Mouse (Mus musculus) intestine, embryonic 16.5 days (tissue): ENCODE data around the gene Tnni3k. TPM values are rescaled to one million over a fixed set of nuclear protein-coding genes. Genes with fewer than 3 reads are reported as not detected.

Source experiments
- ATAC-seq: fragments of 200-750 bp; cut with Nextera tagmentation; 2 replicates; pipeline ENCODE4 v1.8.0; 2017; ENCODE audit warnings: moderate TSS enrichment, moderate library complexity
- H3K27ac ChIP-seq: fragments of 300-500 bp; sonication (generic); 2 replicates; pipeline ENCODE4 v1.5.1; 2014; ENCODE audit warnings: mild to moderate bottlenecking, low read length
- H3K27me3 ChIP-seq: fragments of 300-500 bp; sonication (generic); replicated peaks from 2 replicates; pipeline ENCODE4 v1.6.1; 2014; ENCODE audit warnings: low read length, control low read depth, mixed read lengths; ENCODE audit not compliant: control insufficient read depth, insufficient read depth
- H3K36me3 ChIP-seq: fragments of 300-500 bp; sonication (generic); 2 replicates; pipeline ENCODE4 v1.6.1; 2014; ENCODE audit warnings: low read length, control low read depth; ENCODE audit not compliant: control insufficient read depth, insufficient read depth
- H3K4me1 ChIP-seq: fragments of 300-500 bp; sonication (generic); 2 replicates; pipeline ENCODE4 v1.6.1; 2014; ENCODE audit warnings: low read length, control low read depth, mixed read lengths; ENCODE audit not compliant: control insufficient read depth, insufficient read depth
- H3K4me2 ChIP-seq: fragments of 300-500 bp; sonication (generic); 2 replicates; pipeline ENCODE4 v1.6.1; 2014; ENCODE audit warnings: low read depth, low read length, control low read depth
- H3K4me3 ChIP-seq: fragments of 300-500 bp; sonication (generic); 2 replicates; pipeline ENCODE4 v1.5.1; 2014; ENCODE audit warnings: mild to moderate bottlenecking, low read length
- H3K9ac ChIP-seq: fragments of 300-500 bp; sonication (generic); 2 replicates; pipeline ENCODE4 v1.6.1; 2014; ENCODE audit warnings: low read depth, low read length
- H3K9me3 ChIP-seq: fragments of 300-500 bp; sonication (generic); 2 replicates; pipeline ENCODE4 v1.6.1; 2016; ENCODE audit warnings: low read length, control low read depth; ENCODE audit not compliant: control insufficient read depth
- WGBS: fragments of 180-500 bp; shearing (Covaris S2); extraction: QIAGEN DNeasy Blood & Tissue Kit; methylation state at CpG from one replicate; pipeline ENCODE4 v1.1.7; 2014; 5-methylcytosine and 5-hydroxymethylcytosine counted together
- polyA plus RNA-seq: library from polyadenylated mRNA; unstranded; fragments of >200 nt; fragmentation: Nextera tagmentation; extraction: Ambion mirVana; gene quantifications from 2 replicates; pipeline ENCODE4 v1.2.1, GENCODE M21; 2015

Gene Tnni3k
- polyA plus RNA-seq, 1 experiment from 2014 or later: not detected

- Histone ChIP-seq H3K36me3 (no peaks in the 10 kb centered on the region), H3K4me3 (no peak overlapping the region), H3K27me3 (no peaks in the 10 kb centered on the region), H3K27ac (no peak overlapping the region), H3K4me1 (no peaks in the 10 kb centered on the region), H3K9ac (no peak overlapping the region), H3K4me2 (no peak overlapping the region), H3K9me3 (no peaks in the 10 kb centered on the region)
- no peak for ATAC-seq
- 84% methylated on average over 3 of the region's 3 CpGs for WGBS
Observed at GRCm38 (mm10) chr3:154893225-154893624, 162.0 kb downstream of the Tnni3k start.

- H3K4me3 ChIP-seq: no peak overlapping the region
- H3K9ac ChIP-seq: no peak overlapping the region
- H3K27me3 ChIP-seq: no peaks in the 10 kb centered on the region
- H3K4me2 ChIP-seq: no peak overlapping the region
- H3K4me1 ChIP-seq: 0 out of 2 replicates have a peak, but pooled peaks cover 7% of the 10 kb centered on the region
- 17% methylated on average over 5 of the region's 5 CpGs for WGBS
- no peaks in the 10 kb centered on the region for H3K36me3 ChIP-seq
- no peak overlapping the region for H3K27ac ChIP-seq
- ATAC-seq: peak; percentile 68
- H3K9me3 ChIP-seq: no peaks in the 10 kb centered on the region
Observed at GRCm38 (mm10) chr3:154885452-154885851, 169.8 kb downstream of the Tnni3k start.

GRCm38 (mm10) chr3:154885048-154885447 lies 170.2 kb downstream of the Tnni3k start:
- no peak overlapping the region for H3K9ac ChIP-seq
- no peak overlapping the region for H3K4me3 ChIP-seq
- H3K27me3 ChIP-seq: no peaks in the 10 kb centered on the region
- 0 out of 2 replicates have a peak, but pooled peaks cover 8% of the 10 kb centered on the region for H3K4me1 ChIP-seq
- no peak overlapping the region for H3K4me2 ChIP-seq
- H3K27ac ChIP-seq: no peak overlapping the region
- no peaks in the 10 kb centered on the region for H3K9me3 ChIP-seq
- 0 out of 2 replicates have a peak, but pooled peaks have one; percentile 22 for ATAC-seq
- WGBS: 26% methylated on average over 5 of the region's 5 CpGs
- no peaks in the 10 kb centered on the region for H3K36me3 ChIP-seq

- peak; percentile 41 for ATAC-seq
- no peak overlapping the region for H3K9ac ChIP-seq
- H3K27ac ChIP-seq: no peak overlapping the region
- H3K36me3 ChIP-seq: no peaks in the 10 kb centered on the region
- H3K4me1 ChIP-seq: 0 out of 2 replicates have a peak, but pooled peaks cover 12% of the 10 kb centered on the region
- H3K9me3 ChIP-seq: no peaks in the 10 kb centered on the region
- H3K27me3 ChIP-seq: no peaks in the 10 kb centered on the region
- H3K4me3 ChIP-seq: no peak overlapping the region
- WGBS: 59% methylated on average over 2 of the region's 2 CpGs
- H3K4me2 ChIP-seq: no peak overlapping the region
Observed at GRCm38 (mm10) chr3:154881428-154881986, 173.7 kb downstream of the Tnni3k start.

- peak; percentile 57 for ATAC-seq
- 0 out of 2 replicates have a peak, but pooled peaks cover 12% of the 10 kb centered on the region for H3K4me1 ChIP-seq
- 25% methylated on average over 4 of the region's 4 CpGs for WGBS
- no peak overlapping the region for H3K4me2 ChIP-seq
- H3K9ac ChIP-seq: no peak overlapping the region
- no peak overlapping the region for H3K4me3 ChIP-seq
- H3K27me3 ChIP-seq: no peaks in the 10 kb centered on the region
- H3K9me3 ChIP-seq: no peaks in the 10 kb centered on the region
- H3K27ac ChIP-seq: peak overlapping the region; percentile 46
- H3K36me3 ChIP-seq: no peaks in the 10 kb centered on the region
Observed at GRCm38 (mm10) chr3:154880536-154880939, 174.7 kb downstream of the Tnni3k start.

- no peaks in the 10 kb centered on the region for H3K36me3 ChIP-seq
- no peak overlapping the region for H3K9ac ChIP-seq
- peak overlapping the region; percentile 46 for H3K27ac ChIP-seq
- 0 out of 2 replicates have a peak, but pooled peaks cover 9% of the 10 kb centered on the region for H3K4me1 ChIP-seq
- WGBS: 52% methylated on average over 5 of the region's 5 CpGs
- no peaks in the 10 kb centered on the region for H3K9me3 ChIP-seq
- peak; percentile 72 for ATAC-seq
- no peak overlapping the region for H3K4me3 ChIP-seq
- no peak overlapping the region for H3K4me2 ChIP-seq
- H3K27me3 ChIP-seq: no peaks in the 10 kb centered on the region
Observed at GRCm38 (mm10) chr3:154880108-154880507, 175.1 kb downstream of the Tnni3k start.

GRCm38 (mm10) chr3:154879515-154879914 lies 175.7 kb downstream of the Tnni3k start:
- Histone ChIP-seq H3K36me3 (no peaks in the 10 kb centered on the region), H3K4me1 (0 out of 2 replicates have a peak, but pooled peaks cover 9% of the 10 kb centered on the region), H3K9ac (no peak overlapping the region), H3K27ac (peak overlapping the region; percentile 64), H3K4me3 (no peak overlapping the region), H3K27me3 (no peaks in the 10 kb centered on the region), H3K4me2 (0 out of 2 replicates have a peak overlapping the region, but pooled peaks have one; percentile 10), H3K9me3 (no peaks in the 10 kb centered on the region)
- ATAC-seq: peak; percentile 89
- 18% methylated on average over 2 of the region's 2 CpGs for WGBS

- 0 out of 2 replicates have a peak overlapping the region, but pooled peaks have one; percentile 10 for H3K4me2 ChIP-seq
- no peaks in the 10 kb centered on the region for H3K36me3 ChIP-seq
- H3K27me3 ChIP-seq: no peaks in the 10 kb centered on the region
- WGBS: 80% methylated on average over 1 of the region's 1 CpGs
- H3K9me3 ChIP-seq: no peaks in the 10 kb centered on the region
- ATAC-seq: peak; percentile 61; the same call in 1 of the 2 replicates
- H3K9ac ChIP-seq: no peak overlapping the region
- H3K27ac ChIP-seq: peak overlapping the region; percentile 64
- 0 out of 2 replicates have a peak, but pooled peaks cover 9% of the 10 kb centered on the region for H3K4me1 ChIP-seq
- no peak overlapping the region for H3K4me3 ChIP-seq
Observed at GRCm38 (mm10) chr3:154879080-154879479, 176.1 kb downstream of the Tnni3k start.

GRCm38 (mm10) chr3:154868807-154869206 lies 186.4 kb downstream of the Tnni3k start:
- H3K4me1 ChIP-seq: no peaks in the 10 kb centered on the region
- no peaks in the 10 kb centered on the region for H3K36me3 ChIP-seq
- no peak overlapping the region for H3K4me3 ChIP-seq
- H3K9ac ChIP-seq: no peak overlapping the region
- ATAC-seq: no peak
- no peaks in the 10 kb centered on the region for H3K9me3 ChIP-seq
- no peaks in the 10 kb centered on the region for H3K27me3 ChIP-seq
- H3K4me2 ChIP-seq: no peak overlapping the region
- 88% methylated on average over 4 of the region's 4 CpGs for WGBS
- H3K27ac ChIP-seq: no peak overlapping the region
